Mouse (Mus musculus) lung, postnatal 0 days (tissue): ENCODE results near the gene Dusp1. TPM values are rescaled to one million over a fixed set of nuclear protein-coding genes. Genes with fewer than 3 reads are reported as not detected.

Experiments
- ATAC-seq: fragments of 200-750 bp; cut with Nextera tagmentation; 2 replicates; pipeline ENCODE4 v1.8.0; 2017; ENCODE audit warnings: moderate library complexity
- DNase-seq: peaks from one replicate; pipeline ENCODE4 v3.0.0-alpha.2; 2016; ENCODE audit warnings: low spot score
- H3K27ac ChIP-seq: fragments of 300-500 bp; sonication (generic); 2 replicates; pipeline ENCODE4 v1.5.1; 2014; ENCODE audit warnings: antibody characterized with exemption, mild to moderate bottlenecking, low read length, mixed read lengths
- H3K27me3 ChIP-seq: fragments of 300-500 bp; sonication (generic); replicated peaks from 2 replicates; pipeline ENCODE4 v1.6.1; 2014; ENCODE audit warnings: low read length, mixed read lengths; ENCODE audit not compliant: insufficient read depth
- H3K36me3 ChIP-seq: fragments of 300-500 bp; sonication (generic); 2 replicates; pipeline ENCODE4 v1.6.1; 2014; ENCODE audit warnings: low read length, mixed read lengths; ENCODE audit not compliant: insufficient read depth
- H3K4me1 ChIP-seq: fragments of 300-500 bp; sonication (generic); 2 replicates; pipeline ENCODE4 v1.6.1; 2014; ENCODE audit warnings: antibody characterized with exemption, low read depth, low read length, mixed read lengths; ENCODE audit not compliant: insufficient read depth
- H3K4me2 ChIP-seq: fragments of 300-500 bp; sonication (generic); replicated peaks from 2 replicates; pipeline ENCODE4 v1.6.1; 2014; ENCODE audit warnings: low read depth, mild to moderate bottlenecking, low read length, moderate library complexity, mixed read lengths
- H3K4me3 ChIP-seq: fragments of 300-500 bp; sonication (generic); 2 replicates; pipeline ENCODE4 v1.5.1; 2014; ENCODE audit warnings: low read depth, low read length
- H3K9ac ChIP-seq: fragments of 300-500 bp; sonication (generic); replicated peaks from 2 replicates; pipeline ENCODE4 v1.6.1; 2014; ENCODE audit warnings: low read depth, mild to moderate bottlenecking
- H3K9me3 ChIP-seq: fragments of 300-500 bp; sonication (generic); 2 replicates; pipeline ENCODE4 v1.6.1; 2016; ENCODE audit warnings: low read length, mixed read lengths
- CTCF ChIP-seq: IDR thresholded peaks from 2 replicates; pipeline ENCODE4 v1.5.1; 2016; ENCODE audit warnings: antibody characterized with exemption, mild to moderate bottlenecking
- EP300 ChIP-seq: IDR thresholded peaks from 2 replicates; pipeline ENCODE4 v1.6.1; 2016; ENCODE audit warnings: antibody characterized with exemption, mild to moderate bottlenecking, control low read depth
- WGBS: fragments of 180-500 bp; shearing (Covaris S2); extraction: QIAGEN DNeasy Blood & Tissue Kit; methylation state at CpG from one replicate; pipeline ENCODE4 v1.1.7; 2014; 5-methylcytosine and 5-hydroxymethylcytosine counted together
- polyA plus RNA-seq: library from polyadenylated mRNA; unstranded; fragments of >200 nt; fragmentation: Nextera tagmentation; extraction: Ambion mirVana; gene quantifications from 2 replicates; pipeline ENCODE4 v1.2.1, GENCODE M21; 2015

The Dusp1 gene
- polyA plus RNA-seq, 1 experiment from 2014 or later = 79.3 TPM

GRCm38 (mm10) chr17:26506031-26506641 is 55.8 kb downstream of the Dusp1 start:
- ATAC-seq (no peak), DNase-seq (peak; percentile 78)
- Histone ChIP-seq H3K4me2 (peak overlapping the region; percentile 78), H3K27ac (peak overlapping the region; percentile 100), H3K4me3 (peak overlapping the region; percentile 71), H3K36me3 (peaks cover 15% of the 10 kb centered on the region), H3K9me3 (no peaks in the 10 kb centered on the region), H3K9ac (peak overlapping the region; percentile 100), H3K27me3 (no peaks in the 10 kb centered on the region), H3K4me1 (peaks cover 23% of the 10 kb centered on the region; the same call in 1 of the 2 replicates)
- no peak for TF ChIP-seq CTCF
- no peak; the same call in 1 of the 2 replicates for TF ChIP-seq EP300
- WGBS = 39% methylated on average over 14 of the region's 14 CpGs

- Histone ChIP-seq H3K4me2 (peak overlapping the region; percentile 78), H3K9me3 (no peaks in the 10 kb centered on the region), H3K27ac (peak overlapping the region; percentile 100), H3K36me3 (peaks cover 15% of the 10 kb centered on the region), H3K4me3 (peak overlapping the region; percentile 71), H3K9ac (peak overlapping the region; percentile 100), H3K4me1 (peaks cover 14% of the 10 kb centered on the region; the same call in 1 of the 2 replicates), H3K27me3 (no peaks in the 10 kb centered on the region)
- WGBS = 30% methylated on average over 3 of the region's 3 CpGs
- no peak for TF ChIP-seq EP300
- ATAC-seq (no peak), DNase-seq (peak; percentile 52)
Measured at GRCm38 (mm10) chr17:26505181-26505581, 56.7 kb downstream of the Dusp1 start.

DNA sequence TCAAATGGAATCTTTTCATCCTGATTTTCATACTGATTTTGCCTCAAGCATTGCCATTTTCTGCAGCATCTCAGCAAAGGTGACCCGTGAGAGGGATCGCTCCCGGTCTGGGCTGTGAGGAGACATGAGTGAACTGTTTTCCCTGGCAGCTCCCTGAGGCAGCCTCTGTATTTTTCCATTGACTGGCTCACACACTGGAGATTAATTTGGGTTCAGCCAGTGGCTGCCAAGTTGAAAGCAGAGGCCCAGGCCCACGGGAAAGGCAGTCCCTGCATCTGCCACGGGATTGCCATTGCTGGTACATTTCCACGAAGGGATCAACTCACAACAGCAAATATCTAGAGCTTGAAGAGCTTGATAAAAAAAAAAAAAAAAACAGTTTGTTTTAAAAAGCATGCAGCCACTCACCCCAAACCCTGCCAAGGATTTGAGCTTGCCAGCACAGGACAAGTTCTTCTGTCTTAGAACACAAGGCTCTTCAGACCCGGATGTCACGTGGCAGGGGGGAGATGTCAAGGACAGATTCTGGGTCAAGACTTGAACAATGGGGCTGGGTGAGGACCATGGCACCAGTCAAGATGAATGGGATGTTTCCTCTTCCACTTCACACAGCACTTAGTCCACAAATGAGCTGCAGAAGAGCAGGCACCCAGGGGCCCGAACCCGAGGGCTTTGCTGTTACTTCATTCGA is 57.8 kb downstream of the Dusp1 start:
- Histone ChIP-seq H3K9me3 (no peaks in the 10 kb centered on the region), H3K27me3 (no peaks in the 10 kb centered on the region), H3K4me2 (peak overlapping the region; percentile 78), H3K36me3 (peaks cover 15% of the 10 kb centered on the region), H3K4me1 (peaks cover 11% of the 10 kb centered on the region; the same call in 1 of the 2 replicates), H3K9ac (peak overlapping the region; percentile 100), H3K4me3 (peak overlapping the region; percentile 71), H3K27ac (peak overlapping the region; percentile 100)
- ATAC-seq (peak; percentile 33), DNase-seq (peak; percentile 96)
- WGBS = 5% methylated on average over 11 of the region's 11 CpGs
- TF ChIP-seq CTCF (peak; percentile 9; the same call in 1 of the 2 replicates), EP300 (peak; percentile 94)

- 2% methylated on average over 20 of the region's 20 CpGs for WGBS
- H3K9me3 ChIP-seq = no peaks in the 10 kb centered on the region
- peak; percentile 90 for TF ChIP-seq EP300
- peak; percentile 44 for TF ChIP-seq CTCF
- peak overlapping the region; percentile 78 for H3K4me2 ChIP-seq
- peak overlapping the region; percentile 50 for H3K9ac ChIP-seq
- ATAC-seq (peak; percentile 65), DNase-seq (peak; percentile 98)
- peak overlapping the region; percentile 100 for H3K27ac ChIP-seq
- peaks cover 11% of the 10 kb centered on the region; the same call in 1 of the 2 replicates for H3K4me1 ChIP-seq
- H3K4me3 ChIP-seq = peak overlapping the region; percentile 19; the same call in 1 of the 2 replicates
- H3K36me3 ChIP-seq = peaks cover 15% of the 10 kb centered on the region
- H3K27me3 ChIP-seq = no peaks in the 10 kb centered on the region
Measured at GRCm38 (mm10) chr17:26502808-26503671, 58.9 kb downstream of the Dusp1 start.

GRCm38 (mm10) chr17:26501826-26502225 is 60.1 kb downstream of the Dusp1 start:
- TF ChIP-seq CTCF = no peak
- no peak for TF ChIP-seq EP300
- H3K27ac ChIP-seq = peak overlapping the region; percentile 100; the same call in 1 of the 2 replicates
- H3K36me3 ChIP-seq = peaks cover 11% of the 10 kb centered on the region
- H3K27me3 ChIP-seq = no peaks in the 10 kb centered on the region
- H3K4me2 ChIP-seq = no peak overlapping the region
- H3K4me1 ChIP-seq = peaks cover 16% of the 10 kb centered on the region; the same call in 1 of the 2 replicates
- DNase-seq = peak; percentile 49
- no peaks in the 10 kb centered on the region for H3K9me3 ChIP-seq
- H3K4me3 ChIP-seq = no peak overlapping the region
- WGBS = 77% methylated on average over 5 of the region's 5 CpGs
- ATAC-seq = no peak
- no peak overlapping the region for H3K9ac ChIP-seq

GRCm38 (mm10) chr17:26498626-26499025 is 63.3 kb downstream of the Dusp1 start:
- TF ChIP-seq EP300 (no peak), CTCF (no peak)
- H3K36me3 ChIP-seq = no peaks in the 10 kb centered on the region
- peaks cover 10% of the 10 kb centered on the region; the same call in 1 of the 2 replicates for H3K4me1 ChIP-seq
- H3K9ac ChIP-seq = no peak overlapping the region
- no peak for ATAC-seq
- no peaks in the 10 kb centered on the region for H3K27me3 ChIP-seq
- no peak overlapping the region for H3K4me3 ChIP-seq
- H3K4me2 ChIP-seq = no peak overlapping the region
- DNase-seq = no peak
- no peaks in the 10 kb centered on the region for H3K9me3 ChIP-seq
- peak overlapping the region; percentile 88; the same call in 1 of the 2 replicates for H3K27ac ChIP-seq
- WGBS = 23% methylated on average over 1 of the region's 1 CpGs
